Mouse (Mus musculus) gonadal fat pad, adult 2 months (tissue): ENCODE data around the gene Ssbp4. TPM values are rescaled to one million over a fixed set of nuclear protein-coding genes. Genes with fewer than 3 reads are reported as not detected.

Experiments used
- DNase-seq: peaks from one replicate; pipeline ENCODE4 v3.0.0-alpha.2; 2012; ENCODE audit warnings: low read depth
- polyA plus RNA-seq: library from polyadenylated mRNA; depleted of rRNA; stranded (reverse); fragments of >200 nt; gene quantifications from 2 replicates; pipeline ENCODE4 v1.2.3, GENCODE M21; 2012

Gene Ssbp4
- polyA plus RNA-seq, 1 experiment: 188 TPM

DNA sequence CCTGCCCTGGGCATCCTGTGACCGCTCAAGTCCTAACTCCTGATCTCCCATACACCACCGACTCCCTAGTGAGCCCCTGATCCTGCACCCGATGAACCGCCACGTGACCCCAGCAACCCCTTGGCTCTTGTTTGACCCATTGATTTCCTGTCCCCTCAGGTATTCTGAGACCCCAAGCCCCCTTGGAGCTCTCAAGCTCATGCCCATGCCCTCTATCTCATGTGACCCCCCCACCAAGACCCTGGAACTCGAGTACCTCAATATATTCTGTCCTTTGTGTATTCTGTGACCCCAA, 1.1 kb downstream of the Ssbp4 start:
- DNase-seq: no peak

GRCm38 (mm10) chr8:70606780-70607602, 1.7 kb downstream of the Ssbp4 start:
- no peak for DNase-seq

DNA sequence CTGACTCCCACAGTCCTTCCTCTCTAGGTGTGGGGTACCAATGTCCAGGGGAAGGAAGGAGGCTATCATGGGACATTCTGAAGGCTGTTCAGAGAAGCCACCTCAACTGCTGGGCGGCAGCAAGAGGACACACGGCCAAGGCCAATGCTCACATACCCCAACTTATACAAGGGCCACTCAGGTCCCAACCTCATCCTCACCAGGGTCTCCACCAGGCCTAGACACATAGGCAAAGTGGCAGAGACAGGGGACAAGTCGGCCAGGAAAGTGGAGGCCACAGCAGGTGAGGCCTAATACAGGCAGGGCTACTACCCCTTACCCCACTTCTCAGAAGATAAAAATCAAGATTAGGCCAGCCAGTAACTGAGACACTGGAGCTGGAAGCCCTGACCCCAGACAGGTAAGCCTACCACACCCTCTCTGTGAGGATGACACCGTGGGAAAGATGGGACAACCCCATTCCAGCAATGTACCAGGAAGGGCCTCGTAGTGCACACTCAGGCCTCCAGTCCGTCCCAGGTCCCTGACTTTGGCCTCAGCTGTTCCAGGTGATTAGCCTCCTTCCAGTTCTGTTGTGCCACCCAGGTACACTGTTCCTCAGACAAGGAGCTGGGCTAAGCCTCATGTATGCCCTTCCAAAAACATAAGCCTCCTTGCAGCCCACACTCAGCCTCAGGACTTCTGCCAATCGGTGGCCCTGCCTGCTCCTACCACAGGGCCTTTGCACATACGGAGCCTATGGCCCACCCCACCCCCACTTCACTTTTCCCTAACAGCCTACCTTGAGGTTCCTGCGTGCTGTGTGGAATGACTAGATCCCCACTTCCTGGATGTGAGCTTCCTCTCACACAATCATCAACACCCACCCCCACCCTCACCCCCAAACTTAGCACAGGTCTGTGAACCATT, 2.5 kb downstream of the Ssbp4 start:
- no peak for DNase-seq

DNA sequence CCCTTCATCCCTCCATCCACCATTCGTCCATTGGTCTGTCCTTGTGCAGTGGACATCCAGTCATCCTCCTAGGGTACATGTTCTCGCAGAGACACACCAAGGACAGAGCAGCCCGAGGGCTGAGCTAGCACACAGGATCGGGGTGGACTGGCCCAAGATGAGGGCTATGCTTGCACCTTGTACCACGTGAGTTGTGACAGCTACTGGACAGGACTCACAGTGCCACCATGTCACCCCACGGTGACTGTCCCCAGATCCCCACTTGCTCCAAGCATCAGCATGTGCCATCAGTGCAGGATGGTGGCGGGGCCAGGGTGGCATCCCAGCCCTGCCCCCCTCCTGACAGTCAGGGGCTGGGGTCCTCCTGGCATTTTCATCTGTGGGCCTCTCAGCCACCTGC, 4.1 kb downstream of the Ssbp4 start:
- no peak for DNase-seq

DNA sequence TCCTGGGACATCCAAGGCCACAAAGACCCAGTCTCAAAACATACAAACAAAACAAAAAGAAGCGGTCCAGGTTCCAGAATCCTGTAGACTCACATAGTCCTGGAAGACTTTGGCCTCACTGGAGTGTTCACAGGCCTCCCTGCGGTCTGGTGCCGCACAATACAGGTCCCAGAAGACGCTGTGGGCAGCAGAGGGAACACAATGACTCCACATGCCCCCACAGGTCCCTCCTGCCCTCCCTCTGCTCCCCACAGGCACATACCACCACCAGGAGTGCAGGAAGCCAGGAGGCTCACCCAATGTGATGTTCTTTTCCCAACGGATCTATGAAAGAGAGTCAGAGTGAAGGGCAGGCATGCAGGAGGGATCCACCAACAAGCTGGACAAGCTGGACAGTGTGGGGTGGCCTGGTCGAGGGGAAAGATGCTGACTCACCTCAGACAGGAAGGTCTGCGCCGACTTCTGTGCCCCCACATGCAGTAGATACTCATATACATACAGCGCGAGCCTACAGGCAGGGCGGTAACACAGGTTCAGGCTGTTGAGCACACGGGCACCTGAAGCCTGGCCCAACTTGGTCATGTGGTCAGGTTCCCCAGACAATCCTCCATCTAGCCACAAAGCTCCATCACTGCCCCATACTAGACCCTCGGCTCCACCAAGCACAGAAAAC, 6.4 kb downstream of the Ssbp4 start:
- no peak for DNase-seq

GRCm38 (mm10) chr8:70601271-70601649, 7.4 kb downstream of the Ssbp4 start:
- DNase-seq: no peak

DNA sequence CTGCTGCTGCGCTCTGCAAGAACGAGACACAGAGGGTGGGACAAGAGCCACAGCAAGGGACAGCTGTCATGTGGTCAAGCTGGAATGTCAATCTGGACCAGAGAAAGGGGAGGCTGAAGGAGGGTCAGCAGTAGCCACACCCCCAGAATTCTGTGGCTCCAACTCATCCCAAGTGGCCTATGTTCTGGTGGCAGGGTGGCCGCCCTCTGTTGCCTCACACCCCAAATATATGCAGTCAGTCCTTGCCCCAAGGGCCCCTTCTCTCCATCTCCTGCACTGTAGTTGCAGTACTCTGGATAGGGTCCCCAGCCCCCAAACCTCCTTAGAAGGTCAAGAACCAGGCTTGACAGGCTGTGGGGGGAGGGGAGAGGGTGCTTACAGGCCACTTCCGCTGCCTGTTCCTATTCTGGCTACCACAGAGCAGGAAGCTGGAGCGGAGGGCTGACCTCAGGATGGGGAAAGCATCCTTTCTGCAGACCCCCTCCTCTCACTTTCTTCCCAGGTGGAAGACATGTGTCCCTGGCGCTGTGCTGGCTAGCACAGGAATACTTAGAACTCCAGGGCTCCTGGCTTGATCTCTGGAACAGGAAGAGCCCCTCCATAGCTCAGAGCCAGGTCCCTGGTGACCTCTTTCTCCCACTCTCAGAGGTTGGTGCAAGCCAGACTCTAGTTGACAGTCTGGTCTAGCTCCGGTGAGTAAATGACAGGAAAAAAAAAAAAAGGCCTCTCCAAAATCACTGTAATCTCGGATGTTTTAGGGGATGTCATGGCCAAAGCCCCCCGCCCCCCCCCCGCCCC, 8.0 kb downstream of the Ssbp4 start:
- DNase-seq: no peak

DNA sequence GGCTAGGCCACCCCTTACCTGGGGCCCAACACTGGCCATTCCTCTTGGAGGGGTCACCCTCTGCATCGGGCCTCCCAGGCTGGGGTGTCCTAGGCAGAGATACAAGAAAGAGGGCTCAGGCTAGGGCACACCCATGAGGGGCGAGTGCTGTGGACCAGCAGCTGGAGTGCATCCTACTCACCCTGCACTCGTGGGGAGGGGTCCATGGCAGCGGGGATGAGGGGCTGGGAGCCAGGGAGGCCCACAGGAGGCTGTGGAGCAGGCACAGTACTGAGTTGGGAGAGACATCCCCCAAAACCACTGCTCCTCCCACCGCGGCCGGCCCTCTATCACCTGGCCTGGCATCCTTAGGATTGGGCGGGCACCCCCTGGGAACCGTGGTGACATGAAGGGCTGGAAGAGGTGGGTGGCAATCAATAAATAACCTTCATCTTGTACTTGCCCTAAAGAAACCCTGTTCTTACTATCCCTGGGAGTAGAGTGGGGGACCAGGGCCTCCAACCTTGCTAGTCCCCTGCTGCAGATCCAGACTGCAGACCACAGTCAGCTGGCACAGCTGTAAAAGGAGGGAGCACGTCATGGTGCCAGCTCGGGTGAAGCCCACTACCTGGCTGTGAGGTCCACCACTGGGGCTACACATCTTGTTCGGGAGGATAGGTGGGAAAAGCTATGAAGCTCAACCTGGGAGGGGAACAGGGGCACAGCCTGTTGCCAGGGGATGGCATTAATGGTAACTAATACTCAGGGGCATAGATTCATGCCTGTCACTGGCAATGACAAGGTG, 9.0 kb downstream of the Ssbp4 start:
- DNase-seq: no peak

DNA sequence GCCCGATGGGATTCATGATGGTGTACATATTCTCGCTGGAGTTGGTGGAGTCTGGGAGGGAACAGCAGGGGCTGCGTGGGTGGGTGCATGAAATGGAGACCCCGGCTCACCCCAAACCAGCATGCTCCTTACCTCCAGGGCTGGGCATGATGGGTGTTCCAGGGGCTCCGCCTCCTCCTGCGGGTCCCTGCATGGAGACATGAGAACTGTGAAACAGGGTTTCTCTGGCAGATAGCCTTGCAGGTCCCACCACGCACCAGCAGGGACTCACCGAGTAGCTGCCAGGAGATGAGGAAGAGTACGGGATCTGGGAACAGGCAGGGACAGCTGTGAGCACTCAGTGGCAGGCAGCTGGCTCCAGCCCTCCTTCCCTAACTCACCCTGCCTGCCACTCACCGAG, 9.9 kb downstream of the Ssbp4 start:
- no peak for DNase-seq

GRCm38 (mm10) chr8:70598283-70598682, 10.4 kb downstream of the Ssbp4 start:
- DNase-seq: no peak

GRCm38 (mm10) chr8:70597417-70598272, 11.0 kb downstream of the Ssbp4 start:
- DNase-seq: no peak

GRCm38 (mm10) chr8:70596775-70597416, 11.8 kb downstream of the Ssbp4 start:
- no peak for DNase-seq

DNA sequence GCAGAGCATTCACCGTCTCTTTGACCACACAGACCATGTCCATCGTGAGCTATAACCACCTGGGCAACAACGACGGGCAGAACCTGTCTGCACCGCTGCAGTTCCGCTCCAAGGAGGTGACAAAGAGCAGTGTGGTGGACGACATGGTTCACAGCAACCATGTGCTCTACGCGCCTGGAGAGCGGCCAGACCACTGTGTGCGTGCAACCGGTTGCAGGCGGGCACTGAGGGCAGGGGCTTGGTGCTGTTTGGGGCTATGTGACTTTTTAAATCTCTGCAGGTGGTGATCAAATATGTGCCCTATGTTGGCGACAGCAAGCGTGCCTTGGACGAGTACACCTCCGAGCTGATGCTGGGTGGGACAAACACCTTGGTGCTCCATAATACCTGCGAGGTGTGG, 12.5 kb downstream of the Ssbp4 start:
- no peak for DNase-seq

- no peak for DNase-seq
Measured at GRCm38 (mm10) chr8:70595811-70596210, 12.9 kb downstream of the Ssbp4 start.

DNA sequence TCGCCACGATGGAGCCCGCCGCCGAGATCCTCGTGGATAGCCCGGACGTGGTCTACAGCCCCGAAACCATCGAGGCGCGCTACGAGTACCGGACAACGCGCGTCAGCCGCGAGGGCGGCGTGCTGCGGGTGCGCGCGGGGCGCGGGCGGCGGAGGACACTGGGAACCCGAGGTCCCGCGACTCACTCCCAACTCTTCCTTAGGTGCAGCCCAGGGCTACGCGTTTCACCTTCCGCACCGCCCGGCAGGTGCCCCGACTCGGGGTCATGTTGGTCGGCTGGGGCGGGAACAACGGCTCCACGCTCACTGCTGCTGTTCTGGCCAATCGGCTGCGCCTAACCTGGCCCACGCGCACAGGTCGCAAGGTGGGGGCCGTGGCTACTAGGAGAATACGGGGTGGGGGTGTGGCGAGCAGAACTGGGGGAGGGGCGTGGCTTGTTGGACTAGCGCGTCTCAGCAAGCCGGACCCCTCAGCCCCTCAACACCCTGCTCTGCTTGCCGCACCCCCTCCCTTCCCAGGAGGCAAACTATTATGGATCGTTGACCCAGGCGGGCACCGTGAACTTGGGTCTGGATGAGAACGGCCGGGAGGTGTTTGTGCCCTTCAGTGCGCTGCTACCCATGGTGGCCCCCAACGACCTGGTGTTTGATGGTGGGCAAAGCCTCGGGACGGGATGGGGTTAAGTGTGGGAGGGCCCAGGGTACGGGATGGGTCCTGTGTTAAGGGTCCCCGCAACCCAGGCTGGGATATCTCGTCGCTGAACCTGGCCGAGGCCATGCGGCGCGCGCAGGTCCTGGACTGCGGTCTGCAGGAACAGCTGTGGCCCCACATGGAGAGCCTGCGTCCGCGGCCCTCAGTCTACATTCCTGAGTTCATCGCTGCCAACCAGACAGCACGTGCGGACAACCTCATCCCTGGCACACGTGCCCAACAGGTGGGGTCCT, 13.8 kb downstream of the Ssbp4 start:
- no peak for DNase-seq

GRCm38 (mm10) chr8:70593961-70594609, 14.6 kb downstream of the Ssbp4 start, which contains the start of gene Isyna1:
Gene Isyna1 (plus strand): TSS chr8:70594373.
- no peak for DNase-seq

DNA sequence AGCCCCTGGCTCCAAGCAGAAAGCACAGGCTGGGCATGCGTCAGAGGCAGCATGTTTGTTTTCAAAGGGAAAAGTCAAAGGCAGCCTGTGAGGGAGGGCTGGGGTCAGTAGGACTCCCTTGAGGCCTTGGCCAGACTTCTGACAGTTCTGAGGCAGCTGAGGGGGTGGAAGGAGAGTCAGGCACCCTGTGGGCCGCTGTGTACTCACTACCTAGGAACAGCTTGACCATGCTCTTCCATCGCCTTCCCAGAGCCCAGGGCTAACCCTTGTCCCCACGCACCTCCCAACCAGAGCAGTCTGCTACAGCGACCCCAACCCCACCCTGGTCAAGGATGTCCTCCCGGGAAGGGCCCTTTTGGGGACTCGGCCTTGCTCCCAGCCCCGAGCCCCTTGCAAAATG, 15.5 kb downstream of the Ssbp4 start:
- DNase-seq: no peak

DNA sequence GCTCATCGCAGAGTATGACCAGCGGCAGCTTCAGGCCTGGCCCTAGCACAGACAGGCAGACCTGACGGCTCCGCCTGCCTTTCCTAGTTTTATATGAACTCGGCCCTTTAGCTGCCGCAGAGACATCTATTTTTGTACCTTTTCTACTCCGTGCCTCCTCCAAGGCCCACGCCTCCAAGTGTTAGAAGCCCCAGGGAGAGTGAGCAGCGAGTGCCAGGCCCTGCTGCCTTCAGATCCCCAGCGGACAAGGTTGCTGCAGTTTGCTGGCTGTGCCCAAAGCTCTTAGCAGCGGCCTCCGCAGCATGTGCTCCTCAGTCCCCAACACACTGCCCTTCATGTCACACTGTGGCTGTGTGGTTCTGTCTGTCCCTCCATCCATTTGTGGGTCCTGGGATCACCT, 17.1 kb downstream of the Ssbp4 start:
- DNase-seq: no peak
